Mouse (Mus musculus): ENCODE measurements around the gene Grb2. TPM values are rescaled to one million over a fixed set of nuclear protein-coding genes. Genes with fewer than 3 reads are reported as not detected.

Grb2 gene
- total and polyA plus RNA-seq, 3 experiments = 52.0 to 109 (median 107) TPM

GRCm38 (mm10) chr11:115746762-115747161, 38.4 kb upstream of the Grb2 start:
- H3K9ac ChIP-seq (ENCODE audit: low read depth, low read length) = no peak overlapping the region
- intact Hi-C loops (cut with DNase I) = no loop called here
- H3K4me1 ChIP-seq (ENCODE audit: control insufficient read depth, insufficient read depth, low read length) = no peaks in the 10 kb centered on the region; the same call in 1 of the 2 replicates
- H3K79me2 ChIP-seq (replicated peaks; ENCODE audit: control insufficient read depth, insufficient read depth, low read length) = no peaks in the 10 kb centered on the region
- TF ChIP-seq EP300 (IDR thresholded peaks at IDR 0.05; ENCODE audit: insufficient read depth, low read depth, low read length) = no peak
- TF ChIP-seq POLR2A (IDR thresholded peaks at IDR 0.05; ENCODE audit: insufficient read depth, low read depth, low read length) = no peak
- no peak for TF ChIP-seq CTCF (IDR thresholded peaks at IDR 0.05)
- 27% methylated on average over 8 of the region's 8 CpGs for WGBS
- DNase-seq = no peak
- no peak overlapping the region for H3K27ac ChIP-seq
- H3K36me3 ChIP-seq (ENCODE audit: control insufficient read depth, insufficient read depth, low read length) = no peaks in the 10 kb centered on the region
- H3K27me3 ChIP-seq (ENCODE audit: control insufficient read depth, insufficient read depth, low read length) = no peaks in the 10 kb centered on the region
- no peak overlapping the region for H3K4me3 ChIP-seq

DNA sequence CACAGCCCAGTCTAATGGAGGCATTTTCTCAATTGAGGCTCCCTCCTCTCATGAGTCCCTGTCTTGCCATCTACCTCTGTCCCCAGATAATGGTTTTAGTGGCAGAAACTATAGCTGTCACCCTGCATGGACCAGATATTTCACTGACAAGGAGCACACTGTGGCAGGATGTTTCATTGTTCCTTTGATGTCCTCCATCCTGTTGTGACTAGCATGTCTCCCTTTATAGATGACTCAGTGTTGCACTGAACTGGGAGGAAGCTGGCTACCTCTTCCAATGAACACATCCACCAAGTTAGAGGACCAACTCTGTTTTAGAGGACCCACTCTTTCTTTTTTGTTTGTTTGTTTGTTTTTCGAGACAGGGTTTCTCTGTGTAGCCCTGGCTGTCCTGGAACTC, 37.7 kb upstream of the Grb2 start:
- Histone ChIP-seq H3K27ac (no peak overlapping the region), H3K27me3 (ENCODE audit: control insufficient read depth, insufficient read depth, low read length) (no peaks in the 10 kb centered on the region), H3K79me2 (replicated peaks; ENCODE audit: control insufficient read depth, insufficient read depth, low read length) (no peaks in the 10 kb centered on the region), H3K9ac (ENCODE audit: low read depth, low read length) (no peak overlapping the region), H3K36me3 (ENCODE audit: control insufficient read depth, insufficient read depth, low read length) (no peaks in the 10 kb centered on the region), H3K4me1 (ENCODE audit: control insufficient read depth, insufficient read depth, low read length) (no peaks in the 10 kb centered on the region; the same call in 1 of the 2 replicates), H3K4me3 (no peak overlapping the region)
- intact Hi-C loops (cut with DNase I) = no loop called here
- TF ChIP-seq EP300 (IDR thresholded peaks at IDR 0.05; ENCODE audit: insufficient read depth, low read depth, low read length) (no peak), CTCF (IDR thresholded peaks at IDR 0.05) (no peak), POLR2A (IDR thresholded peaks at IDR 0.05; ENCODE audit: insufficient read depth, low read depth, low read length) (no peak)
- WGBS = 90% methylated on average over 1 of the region's 1 CpGs
- no peak for DNase-seq

DNA sequence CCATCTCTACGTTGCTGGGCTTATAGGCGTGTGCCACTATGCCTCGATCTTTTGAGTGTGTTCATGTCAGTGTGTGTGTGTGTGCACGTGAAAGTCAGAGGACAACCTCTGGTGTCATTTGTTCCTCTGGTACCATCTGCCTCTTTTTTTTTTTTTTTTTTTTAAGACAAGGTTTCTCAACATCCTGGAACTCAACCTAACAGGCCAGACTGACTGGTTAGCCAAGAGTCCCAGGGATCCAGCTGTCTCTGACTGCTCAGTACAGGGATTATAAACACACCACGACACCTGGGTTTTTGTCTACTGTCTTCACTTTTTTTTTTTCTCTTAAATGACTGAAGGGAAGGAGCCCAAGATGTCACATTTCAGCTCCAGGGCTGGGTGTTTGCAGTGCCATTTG, 36.0 kb upstream of the Grb2 start:
- no peak for DNase-seq
- H3K4me3 ChIP-seq = no peak overlapping the region
- 92% methylated on average over 5 of the region's 5 CpGs for WGBS
- no peaks in the 10 kb centered on the region; the same call in 1 of the 2 replicates for H3K4me1 ChIP-seq (ENCODE audit: control insufficient read depth, insufficient read depth, low read length)
- no peaks in the 10 kb centered on the region for H3K27me3 ChIP-seq (ENCODE audit: control insufficient read depth, insufficient read depth, low read length)
- H3K27ac ChIP-seq = no peak overlapping the region
- intact Hi-C loops (cut with DNase I) = no loop called here
- H3K9ac ChIP-seq (ENCODE audit: low read depth, low read length) = no peak overlapping the region
- H3K36me3 ChIP-seq (ENCODE audit: control insufficient read depth, insufficient read depth, low read length) = no peaks in the 10 kb centered on the region
- TF ChIP-seq EP300 (IDR thresholded peaks at IDR 0.05; ENCODE audit: insufficient read depth, low read depth, low read length) (no peak), CTCF (IDR thresholded peaks at IDR 0.05) (no peak), POLR2A (IDR thresholded peaks at IDR 0.05; ENCODE audit: insufficient read depth, low read depth, low read length) (no peak)
- H3K79me2 ChIP-seq (replicated peaks; ENCODE audit: control insufficient read depth, insufficient read depth, low read length) = no peaks in the 10 kb centered on the region

GRCm38 (mm10) chr11:115742926-115743325, 34.5 kb upstream of the Grb2 start:
- H3K27ac ChIP-seq = no peak overlapping the region
- DNase-seq = no peak

DNA sequence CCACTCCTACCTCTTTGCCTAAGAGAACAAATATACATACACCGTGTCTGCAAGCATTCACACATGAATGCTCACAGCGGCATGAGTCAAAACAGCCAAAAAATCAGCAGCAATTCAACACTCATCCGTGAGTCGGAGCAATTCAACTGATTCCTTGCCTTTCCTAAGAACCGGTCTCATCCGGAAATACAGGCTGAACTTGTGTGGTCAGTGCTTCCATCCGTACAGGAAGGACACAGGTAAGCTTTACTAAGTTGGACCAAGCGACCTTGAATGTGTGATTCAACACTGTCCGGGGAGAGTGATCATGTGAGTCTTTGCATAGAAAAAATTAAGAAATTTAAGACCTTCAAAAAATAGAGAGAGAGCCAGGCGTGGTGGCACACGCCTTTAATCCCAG, 32.7 kb upstream of the Grb2 start:
- 92% methylated on average over 11 of the region's 11 CpGs for WGBS
- Histone ChIP-seq H3K79me2 (replicated peaks; ENCODE audit: control insufficient read depth, insufficient read depth, low read length) (no peaks in the 10 kb centered on the region), H3K9ac (ENCODE audit: low read depth, low read length) (no peak overlapping the region), H3K4me1 (ENCODE audit: control insufficient read depth, insufficient read depth, low read length) (no peaks in the 10 kb centered on the region; the same call in 1 of the 2 replicates), H3K36me3 (ENCODE audit: control insufficient read depth, insufficient read depth, low read length) (no peaks in the 10 kb centered on the region), H3K27ac (no peak overlapping the region), H3K4me3 (no peak overlapping the region), H3K27me3 (ENCODE audit: control insufficient read depth, insufficient read depth, low read length) (no peaks in the 10 kb centered on the region)
- DNase-seq = no peak
- TF ChIP-seq POLR2A (IDR thresholded peaks at IDR 0.05; ENCODE audit: insufficient read depth, low read depth, low read length) (no peak), CTCF (IDR thresholded peaks at IDR 0.05) (no peak), EP300 (IDR thresholded peaks at IDR 0.05; ENCODE audit: insufficient read depth, low read depth, low read length) (no peak)
- intact Hi-C loops (cut with DNase I) = no loop called here

More at GRCm38 (mm10) chr11:115742926-115743325, 34.5 kb upstream of the Grb2 start:
- intact Hi-C loops (cut with DNase I) = no loop called here
- no peak for TF ChIP-seq POLR2A (IDR thresholded peaks at IDR 0.05; ENCODE audit: insufficient read depth, low read depth, low read length)
- TF ChIP-seq CTCF (IDR thresholded peaks at IDR 0.05) = no peak
- no peak for TF ChIP-seq EP300 (IDR thresholded peaks at IDR 0.05; ENCODE audit: insufficient read depth, low read depth, low read length)
- no peaks in the 10 kb centered on the region for H3K36me3 ChIP-seq (ENCODE audit: control insufficient read depth, insufficient read depth, low read length)
- H3K9ac ChIP-seq (ENCODE audit: low read depth, low read length) = no peak overlapping the region
- no peaks in the 10 kb centered on the region for H3K79me2 ChIP-seq (replicated peaks; ENCODE audit: control insufficient read depth, insufficient read depth, low read length)
- no peaks in the 10 kb centered on the region for H3K27me3 ChIP-seq (ENCODE audit: control insufficient read depth, insufficient read depth, low read length)
- H3K4me3 ChIP-seq = no peak overlapping the region
- no peaks in the 10 kb centered on the region; the same call in none of the 2 replicates for H3K4me1 ChIP-seq (ENCODE audit: control insufficient read depth, insufficient read depth, low read length)
- WGBS = 80% methylated on average over 9 of the region's 9 CpGs

DNA sequence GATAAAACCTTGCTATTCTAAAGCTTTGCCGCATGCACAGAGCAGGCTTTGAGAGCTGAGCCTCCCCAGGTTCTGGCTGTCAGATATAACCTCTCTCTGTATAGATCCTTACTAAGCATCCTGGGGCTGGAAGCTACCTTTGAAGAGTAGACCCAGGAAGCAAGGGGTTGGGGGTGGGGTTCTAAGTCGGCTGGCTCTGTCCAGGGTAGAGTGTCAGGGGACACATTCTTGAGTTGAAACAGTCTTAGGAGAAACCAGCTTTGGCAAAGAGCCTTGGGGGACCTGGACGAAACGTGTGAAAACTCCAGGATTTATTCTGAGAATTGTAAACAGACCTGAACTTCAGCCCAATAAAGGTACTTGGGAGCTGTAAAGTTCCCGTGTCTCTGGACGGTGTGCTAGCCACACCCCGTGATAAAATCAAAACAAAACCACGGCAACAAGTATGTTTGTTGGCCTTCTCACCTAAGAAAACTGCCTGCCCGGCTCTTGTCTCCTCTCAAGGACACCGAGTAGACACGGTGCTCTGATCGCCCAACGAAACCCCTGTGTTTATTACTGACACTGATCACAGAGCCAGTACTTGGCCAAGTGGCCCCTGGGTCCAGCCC, 30.0 kb upstream of the Grb2 start:
- Histone ChIP-seq H3K27ac (peak overlapping the region; percentile 60), H3K4me1 (ENCODE audit: control insufficient read depth, insufficient read depth, low read length) (no peaks in the 10 kb centered on the region; the same call in none of the 2 replicates), H3K36me3 (ENCODE audit: control insufficient read depth, insufficient read depth, low read length) (no peaks in the 10 kb centered on the region), H3K9ac (ENCODE audit: low read depth, low read length) (no peak overlapping the region), H3K4me3 (no peak overlapping the region), H3K79me2 (replicated peaks; ENCODE audit: control insufficient read depth, insufficient read depth, low read length) (no peaks in the 10 kb centered on the region), H3K27me3 (ENCODE audit: control insufficient read depth, insufficient read depth, low read length) (no peaks in the 10 kb centered on the region)
- TF ChIP-seq CTCF (IDR thresholded peaks at IDR 0.05) (no peak), EP300 (IDR thresholded peaks at IDR 0.05; ENCODE audit: insufficient read depth, low read depth, low read length) (no peak)
- peak in 1 of 2 experiments; percentile 12 for DNase-seq
- WGBS = 32% methylated on average over 13 of the region's 13 CpGs
- intact Hi-C loops (cut with DNase I) = loop anchor here (5.0 kb wide), 1 partner anchor 39 kb away; no protein-coding TSS in a partner anchor
